Mouse (Mus musculus): ENCODE measurements around the gene Farp2. TPM values are rescaled to one million over a fixed set of nuclear protein-coding genes. Genes with fewer than 3 reads are reported as not detected.

Farp2 gene
- total RNA-seq, 2 experiments from 2014 or later = 17.3 to 18.9 TPM

Other genes with a start within 250 kb of the Farp2 start
- 10 to 100 TPM; 14.7 to 14.9 TPM for gene Mterf4, start 206.2 kb upstream of the Farp2 start, total RNA-seq (2021)
- 10 to 100 TPM; 21.9 to 25.6 TPM for gene Ppp1r7, start 169.2 kb upstream of the Farp2 start, total RNA-seq (2021)
- gene Pask, start 168.6 kb upstream of the Farp2 start, total RNA-seq (2021) = 1 to 10 TPM; 1.0 to 1.1 TPM
- gene Ano7, start 138.1 kb upstream of the Farp2 start, total RNA-seq (2021) = not detected
- 100 to 1,000 TPM; 403 to 417 TPM for gene Hdlbp, start 33.3 kb upstream of the Farp2 start, total RNA-seq (2021)
- 100 to 1,000 TPM in 1 of 2 experiments, 10 to 100 TPM in 1; 98.9 to 106 TPM for gene Stk25, start 146.6 kb downstream of the Farp2 start, total RNA-seq (2021)
- 1 to 10 TPM; 4.5 to 5.5 TPM for gene Bok, start 173.6 kb downstream of the Farp2 start, total RNA-seq (2021)
- gene Atg4b, start 239.4 kb downstream of the Farp2 start, total RNA-seq (2021) = 10 to 100 TPM; 40.9 to 41.8 TPM
- 10 to 100 TPM; 60.5 to 73.5 TPM for gene Thap4, start 242.8 kb downstream of the Farp2 start, total RNA-seq (2021)

All from heart, postnatal 14 days (tissue).